Mouse (Mus musculus): ENCODE data around the gene Hnf1b. TPM values are rescaled to one million over a fixed set of nuclear protein-coding genes. Genes with fewer than 3 reads are reported as not detected.

Hnf1b gene
- polyA plus RNA-seq, 1 experiment from 2014 or later = 0.19 TPM

DNA sequence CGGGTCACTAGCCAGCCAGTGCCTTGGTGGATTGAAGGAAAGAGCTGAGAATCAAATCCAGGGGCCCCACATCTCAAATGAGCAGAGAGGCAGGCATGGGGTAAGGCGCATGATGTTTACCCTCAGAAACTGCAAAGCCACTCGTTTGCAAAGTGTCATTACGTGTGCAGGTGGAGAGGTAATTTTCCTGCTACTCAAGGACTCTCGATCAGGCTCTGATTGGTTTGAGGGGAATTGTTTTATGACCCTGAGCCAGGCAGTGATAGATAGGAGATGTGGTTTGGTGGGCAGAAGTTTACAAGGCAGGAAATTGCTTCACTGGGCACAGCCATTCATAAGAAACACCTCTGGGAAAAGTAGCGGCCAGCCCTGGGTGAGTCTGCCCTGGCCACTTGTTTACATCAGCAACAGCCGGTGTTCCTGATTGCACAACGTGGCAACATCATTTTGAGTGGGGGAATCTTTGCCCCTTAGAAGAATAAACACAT lies 64.0 kb downstream of the Hnf1b start:
- H3K36me3 ChIP-seq = no peaks in the 10 kb centered on the region
- 80% methylated on average over 8 of the region's 8 CpGs for WGBS
- H3K9me3 ChIP-seq = no peaks in the 10 kb centered on the region
- no peak overlapping the region for H3K9ac ChIP-seq
- no peak overlapping the region for H3K4me3 ChIP-seq
- H3K27ac ChIP-seq = no peak overlapping the region
- H3K4me1 ChIP-seq (replicated peaks) = no peaks in the 10 kb centered on the region
- ATAC-seq (ENCODE audit: low FRiP score) = no peak
- no peak overlapping the region for H3K4me2 ChIP-seq
- H3K27me3 ChIP-seq = no peaks in the 10 kb centered on the region

DNA sequence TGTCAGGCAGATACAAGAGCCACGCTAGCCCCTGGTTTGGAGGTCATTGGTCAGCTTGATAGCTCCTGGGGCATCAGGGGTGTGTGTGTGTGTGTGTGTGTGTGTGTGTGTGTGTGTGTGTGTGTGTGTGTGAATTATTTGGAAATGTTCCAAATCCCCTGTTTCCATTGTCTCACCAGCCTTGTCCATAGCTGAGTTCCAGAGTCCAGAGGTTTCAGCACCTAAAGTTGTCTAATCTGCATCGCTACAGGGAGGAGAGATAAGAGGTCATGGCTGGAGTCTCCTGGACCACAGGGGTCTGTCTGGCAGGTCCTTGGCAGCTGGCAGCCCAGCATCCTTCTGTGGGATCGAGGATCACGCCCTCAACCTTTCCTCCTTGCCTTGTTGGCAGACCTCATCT lies 64.6 kb downstream of the Hnf1b start:
- no peaks in the 10 kb centered on the region for H3K4me1 ChIP-seq (replicated peaks)
- H3K9me3 ChIP-seq = no peaks in the 10 kb centered on the region
- no peak for ATAC-seq (ENCODE audit: low FRiP score)
- H3K4me3 ChIP-seq = no peak overlapping the region
- H3K4me2 ChIP-seq = no peak overlapping the region
- 86% methylated on average over 4 of the region's 4 CpGs for WGBS
- no peaks in the 10 kb centered on the region for H3K36me3 ChIP-seq
- no peaks in the 10 kb centered on the region for H3K27me3 ChIP-seq
- H3K27ac ChIP-seq = no peak overlapping the region
- no peak overlapping the region for H3K9ac ChIP-seq

DNA sequence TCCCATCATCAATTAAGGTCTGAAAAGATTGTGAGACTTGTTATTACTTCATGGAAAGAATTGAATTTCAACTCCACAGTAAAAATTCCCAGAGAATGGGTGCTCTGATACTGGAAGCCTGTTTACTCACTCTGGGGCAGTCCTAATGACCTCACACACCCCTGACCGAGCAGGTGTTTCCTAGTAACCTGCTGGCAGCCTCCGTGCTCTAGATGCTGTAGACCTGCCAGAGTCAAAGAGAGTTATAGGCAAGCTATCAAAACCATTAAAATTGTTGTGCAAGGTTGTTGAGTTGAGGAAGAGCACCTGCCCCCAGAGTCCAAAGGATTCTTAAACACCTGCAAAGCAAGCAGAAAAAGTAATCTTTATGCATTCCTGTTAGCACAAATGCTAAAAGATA lies 72.7 kb downstream of the Hnf1b start:
- Histone ChIP-seq H3K4me3 (no peak overlapping the region), H3K27ac (no peak overlapping the region), H3K9me3 (no peaks in the 10 kb centered on the region), H3K4me1 (replicated peaks) (no peaks in the 10 kb centered on the region), H3K9ac (no peak overlapping the region), H3K36me3 (no peaks in the 10 kb centered on the region), H3K27me3 (peaks cover 8% of the 10 kb centered on the region; the same call in 1 of the 2 replicates), H3K4me2 (no peak overlapping the region)
- no peak for ATAC-seq (ENCODE audit: low FRiP score)
- 82% methylated on average over 2 of the region's 2 CpGs for WGBS

DNA sequence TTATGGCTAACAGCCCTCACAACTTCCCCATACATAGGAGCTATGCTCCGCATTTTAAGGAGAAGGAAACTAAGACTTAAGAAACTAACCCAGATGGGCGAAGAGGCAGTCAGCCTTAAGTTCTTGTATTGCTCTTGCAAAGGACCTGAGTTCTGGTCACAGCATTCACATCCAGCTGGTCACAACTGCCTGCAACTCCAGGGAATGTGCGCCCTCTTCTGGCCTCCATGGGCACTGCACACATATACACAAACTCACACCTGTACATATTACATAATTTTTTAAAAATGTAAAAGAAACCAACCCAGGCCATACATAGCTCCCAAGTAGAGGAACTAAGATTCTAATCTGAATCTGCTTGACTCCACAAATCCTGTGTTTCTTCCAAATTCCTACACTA lies 77.2 kb downstream of the Hnf1b start:
- H3K9me3 ChIP-seq = no peaks in the 10 kb centered on the region
- no peaks in the 10 kb centered on the region for H3K36me3 ChIP-seq
- H3K4me2 ChIP-seq = no peak overlapping the region
- no peaks in the 10 kb centered on the region for H3K4me1 ChIP-seq (replicated peaks)
- H3K9ac ChIP-seq = no peak overlapping the region
- no peak overlapping the region for H3K27ac ChIP-seq
- peaks cover 8% of the 10 kb centered on the region; the same call in 1 of the 2 replicates for H3K27me3 ChIP-seq
- ATAC-seq (ENCODE audit: low FRiP score) = no peak
- H3K4me3 ChIP-seq = no peak overlapping the region
- 58% methylated on average over 3 of the region's 3 CpGs for WGBS

DNA sequence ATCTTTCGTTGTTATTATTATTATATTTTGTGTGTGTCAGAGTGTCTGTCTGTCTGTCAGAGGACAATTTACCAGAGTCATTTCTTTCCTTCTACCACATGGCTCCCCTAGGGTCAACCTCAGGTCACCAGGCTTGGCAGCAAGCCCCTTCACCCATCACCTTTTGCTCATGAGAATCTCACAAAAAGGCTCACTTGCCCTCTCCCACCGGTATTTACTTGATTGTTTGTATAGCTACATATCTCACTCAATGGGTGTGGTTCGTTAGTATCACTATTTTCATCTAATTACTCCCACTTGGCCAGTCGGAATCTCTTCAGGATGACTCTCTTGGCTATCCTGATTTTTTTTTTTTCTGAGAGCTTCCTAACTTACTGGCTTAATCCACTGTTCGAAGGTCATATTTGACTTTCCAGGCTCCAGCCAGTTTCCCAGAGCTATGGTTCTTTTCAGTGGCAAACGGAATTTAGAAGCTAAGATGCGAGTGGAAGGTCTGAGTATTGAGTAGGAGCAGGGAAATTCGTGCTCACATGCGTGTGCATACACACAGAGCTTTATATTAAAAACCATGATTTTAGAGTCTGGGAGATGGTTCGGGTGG lies 82.7 kb downstream of the Hnf1b start:
- no peaks in the 10 kb centered on the region for H3K36me3 ChIP-seq
- ATAC-seq (ENCODE audit: low FRiP score) = no peak
- 84% methylated on average over 10 of the region's 10 CpGs for WGBS
- no peak overlapping the region for H3K9ac ChIP-seq
- H3K27me3 ChIP-seq = peaks cover 5% of the 10 kb centered on the region; the same call in 1 of the 2 replicates
- no peaks in the 10 kb centered on the region for H3K9me3 ChIP-seq
- no peak overlapping the region for H3K4me3 ChIP-seq
- no peak overlapping the region for H3K27ac ChIP-seq
- no peak overlapping the region for H3K4me2 ChIP-seq
- no peaks in the 10 kb centered on the region for H3K4me1 ChIP-seq (replicated peaks)

DNA sequence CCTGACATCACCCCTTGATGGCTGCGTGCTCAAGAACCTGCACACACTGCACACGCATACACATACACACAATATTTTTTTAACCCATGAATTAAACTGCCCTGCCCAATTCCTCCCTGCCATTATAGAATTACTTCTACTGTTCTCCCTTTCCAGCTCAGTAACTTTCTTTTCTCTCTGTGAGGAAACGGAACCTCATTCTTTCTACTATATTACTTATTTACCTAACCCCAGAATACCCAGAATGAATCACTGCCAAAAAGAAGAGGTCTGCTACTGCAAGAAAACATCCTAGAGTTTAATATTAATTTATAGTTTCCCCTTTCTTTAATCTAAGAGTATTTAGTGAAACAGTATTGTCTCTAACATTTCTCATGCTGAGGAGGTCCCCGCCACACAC lies 83.5 kb downstream of the Hnf1b start:
- Histone ChIP-seq H3K4me3 (no peak overlapping the region), H3K36me3 (no peaks in the 10 kb centered on the region)
- no peak for ATAC-seq (ENCODE audit: low FRiP score)

DNA sequence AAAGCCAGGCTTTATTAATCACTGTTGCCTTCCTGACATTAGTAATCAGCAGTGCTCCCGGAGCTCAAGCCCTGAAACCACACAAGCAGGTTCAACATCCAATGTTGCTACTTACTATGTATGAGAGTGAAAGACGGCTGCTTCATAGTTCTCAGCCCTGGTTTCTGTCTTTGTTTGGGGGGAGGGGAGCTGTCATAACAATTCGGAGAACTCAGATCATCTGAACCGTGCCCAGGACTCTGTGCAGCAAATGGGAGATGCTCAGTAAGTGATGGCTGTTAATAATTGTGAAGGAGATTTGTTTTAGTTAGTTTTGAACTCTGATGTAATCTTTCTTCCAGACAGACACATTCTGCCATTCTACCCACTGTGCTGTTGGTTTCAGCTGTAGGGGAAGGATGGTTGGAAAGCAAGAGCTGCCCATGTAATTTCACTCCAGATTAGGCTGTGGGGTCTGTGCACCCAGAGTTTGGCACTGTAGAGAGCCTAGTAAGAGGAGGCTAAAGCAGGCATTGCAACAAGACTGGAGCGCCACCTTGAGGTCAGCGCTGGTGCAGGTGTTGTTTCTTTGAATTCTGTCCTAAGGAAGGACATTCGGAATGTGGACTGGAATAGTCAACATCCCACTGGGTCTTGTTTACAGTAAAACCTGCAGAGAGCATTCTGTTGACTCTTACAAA lies 86.3 kb downstream of the Hnf1b start:
- H3K9me3 ChIP-seq = no peaks in the 10 kb centered on the region
- H3K27ac ChIP-seq = no peak overlapping the region
- WGBS = 29% methylated on average over 7 of the region's 7 CpGs
- no peaks in the 10 kb centered on the region for H3K4me1 ChIP-seq (replicated peaks)
- no peak overlapping the region for H3K4me2 ChIP-seq
- H3K36me3 ChIP-seq = no peaks in the 10 kb centered on the region
- no peak overlapping the region for H3K4me3 ChIP-seq
- H3K27me3 ChIP-seq = peaks cover 18% of the 10 kb centered on the region
- ATAC-seq (ENCODE audit: low FRiP score) = no peak
- H3K9ac ChIP-seq = no peak overlapping the region

More for the DNA sequence above, 83.5 kb downstream of the Hnf1b start:
- H3K4me1 ChIP-seq (replicated peaks) = no peaks in the 10 kb centered on the region
- no peaks in the 10 kb centered on the region for H3K9me3 ChIP-seq
- H3K9ac ChIP-seq = no peak overlapping the region
- H3K4me2 ChIP-seq = no peak overlapping the region
- peaks cover 10% of the 10 kb centered on the region for H3K27me3 ChIP-seq
- no peak overlapping the region for H3K27ac ChIP-seq
- 82% methylated on average over 4 of the region's 4 CpGs for WGBS

DNA sequence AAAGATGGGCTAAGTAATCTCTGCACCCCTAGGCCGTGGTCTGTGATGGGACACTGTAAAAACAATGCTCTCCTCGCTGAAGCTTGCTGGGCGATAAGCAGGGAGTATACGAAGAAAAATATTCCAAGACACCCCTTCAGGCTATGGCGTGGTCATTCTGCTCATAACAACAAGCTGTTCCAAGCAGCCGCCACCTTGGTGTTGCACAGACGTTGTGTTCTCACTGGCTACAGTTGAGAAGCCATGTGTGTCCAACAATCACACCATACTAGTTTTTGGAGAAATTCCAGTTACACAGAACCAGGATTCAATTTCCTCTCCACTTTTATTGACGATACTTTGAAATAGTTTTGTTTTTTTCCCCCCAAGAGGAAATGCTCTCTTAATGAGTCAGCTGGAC lies 88.7 kb downstream of the Hnf1b start:
- ATAC-seq (ENCODE audit: low FRiP score) = no peak
- 86% methylated on average over 8 of the region's 8 CpGs for WGBS
- H3K27me3 ChIP-seq = peaks cover 18% of the 10 kb centered on the region

DNA sequence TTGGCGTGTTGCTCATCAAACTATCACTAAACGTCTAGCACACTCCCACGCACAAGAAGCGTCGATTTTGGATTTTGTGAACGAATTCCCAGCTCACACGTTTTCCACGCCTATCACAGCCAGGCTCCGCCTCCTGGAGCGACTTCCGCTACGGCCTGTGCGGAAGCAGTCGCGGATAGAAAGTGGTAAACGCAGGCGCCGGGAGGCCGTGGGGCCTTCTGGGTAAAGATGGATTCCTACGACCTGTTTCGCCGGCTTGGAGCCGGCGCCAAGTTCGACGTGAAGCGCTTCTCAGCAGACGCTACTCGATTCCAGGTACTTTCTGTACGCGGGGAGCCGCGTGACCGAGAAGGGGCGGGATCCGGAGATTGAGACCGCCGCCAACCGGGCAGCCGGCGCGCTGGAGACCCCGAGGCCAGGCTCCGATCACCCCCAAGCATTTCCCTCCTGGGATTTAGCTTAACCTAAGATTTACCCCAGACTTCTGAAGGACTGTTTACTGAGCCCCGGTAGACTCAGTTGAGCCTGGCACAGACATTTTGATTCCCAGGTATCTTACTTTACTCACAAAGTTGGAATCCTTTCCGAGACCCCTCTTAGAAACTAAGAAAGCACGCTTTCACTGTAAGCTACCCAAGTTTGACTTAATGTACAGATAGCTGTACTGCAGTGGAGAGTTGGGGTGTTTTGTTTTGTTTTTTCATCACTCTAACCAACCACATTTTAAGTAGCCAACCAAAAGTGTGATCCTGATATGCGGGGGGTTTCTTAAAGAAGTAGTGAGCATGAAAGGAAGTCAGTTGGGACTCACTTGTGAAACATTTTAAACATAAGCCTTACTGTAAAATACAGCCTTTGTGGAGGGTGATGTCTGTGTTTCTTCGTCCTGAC lies 92.3 kb downstream of the Hnf1b start, which contains the start of gene Ddx52:
Gene Ddx52 (plus strand): TSS at position 113 of the 891 bp plus-strand sequence.
- Histone ChIP-seq H3K4me1 (replicated peaks) (peaks cover 12% of the 10 kb centered on the region), H3K27ac (peak within 1 kb of the TSS; percentile 30; the same call in 1 of the 2 replicates), H3K4me3 (peak within 1 kb of the TSS; percentile 75), H3K9me3 (no peaks in the 10 kb centered on the region), H3K9ac (peak within 1 kb of the TSS; percentile 74), H3K27me3 (peaks cover 15% of the 10 kb centered on the region), H3K4me2 (peak within 1 kb of the TSS; percentile 61), H3K36me3 (peaks cover 32% of the 10 kb centered on the region)
- peak; percentile 93 for ATAC-seq (ENCODE audit: low FRiP score)
- under 1% methylated on average over 49 of the region's 49 CpGs for WGBS

More for the DNA sequence above, 88.7 kb downstream of the Hnf1b start:
- H3K4me3 ChIP-seq = no peak overlapping the region
- no peak overlapping the region for H3K4me2 ChIP-seq
- H3K9me3 ChIP-seq = no peaks in the 10 kb centered on the region
- H3K4me1 ChIP-seq (replicated peaks) = peaks cover 12% of the 10 kb centered on the region
- peak overlapping the region; percentile 46; the same call in 1 of the 2 replicates for H3K9ac ChIP-seq
- H3K36me3 ChIP-seq = no peaks in the 10 kb centered on the region
- no peak overlapping the region for H3K27ac ChIP-seq

Other genes with a start within 250 kb of the Hnf1b start
- gene Rpl9-ps1, start 204.4 kb upstream of the Hnf1b start, polyA plus RNA-seq (2015; fragmentation: Nextera tagmentation; extraction: Ambion mirVana) = not detected in 2 replicates
- gene Ccl3, start 200.7 kb upstream of the Hnf1b start, polyA plus RNA-seq (2015; fragmentation: Nextera tagmentation; extraction: Ambion mirVana) = 1.6 and 1.8 TPM in 2 replicates
- gene Ccl4, start 187.5 kb upstream of the Hnf1b start, polyA plus RNA-seq (2015; fragmentation: Nextera tagmentation; extraction: Ambion mirVana) = 0.53 and 0.71 TPM in 2 replicates
- gene Wfdc17, start 146.1 kb upstream of the Hnf1b start, polyA plus RNA-seq (2015; fragmentation: Nextera tagmentation; extraction: Ambion mirVana) = 0.35 TPM in 1 of 2 replicates, not detected in the other
- gene Wfdc18, start 141.0 kb upstream of the Hnf1b start, polyA plus RNA-seq (2015; fragmentation: Nextera tagmentation; extraction: Ambion mirVana) = not detected in 2 replicates
- 0.53 TPM in 1 of 2 replicates, not detected in the other for gene Wfdc21, start 103.1 kb upstream of the Hnf1b start, polyA plus RNA-seq (2015; fragmentation: Nextera tagmentation; extraction: Ambion mirVana)
- 36.0 and 39.8 TPM in 2 replicates for gene Heatr6, start 96.4 kb upstream of the Hnf1b start, polyA plus RNA-seq (2015; fragmentation: Nextera tagmentation; extraction: Ambion mirVana)
- gene Ddx52, start 92.0 kb downstream of the Hnf1b start, polyA plus RNA-seq (2015; fragmentation: Nextera tagmentation; extraction: Ambion mirVana) = 27.1 and 27.8 TPM in 2 replicates
- gene Synrg, start 114.4 kb downstream of the Hnf1b start, polyA plus RNA-seq (2015; fragmentation: Nextera tagmentation; extraction: Ambion mirVana) = 30.9 and 32.6 TPM in 2 replicates
- gene Dusp14, start 219.2 kb downstream of the Hnf1b start, polyA plus RNA-seq (2015; fragmentation: Nextera tagmentation; extraction: Ambion mirVana) = 10.0 and 13.0 TPM in 2 replicates

Measured in hindbrain, embryonic 13.5 days (tissue).